Mouse (Mus musculus): ENCODE measurements at regions not wholly inside any gene's neighbourhood (a gene's known extent, or its start where the extent isn't known, plus 50 kb on each side); places are given as distances from the start of the nearest gene placed in this dataset.

- H3K27me3 ChIP-seq (ENCODE audit: control insufficient read depth, insufficient read depth, low read length): no peaks in the 10 kb centered on the region; the same call in 1 of the 2 replicates
- no peak overlapping the region for H3K9ac ChIP-seq (ENCODE audit: low read depth, low read length)
- no peak overlapping the region for H3K4me2 ChIP-seq
- H3K4me1 ChIP-seq (ENCODE audit: control insufficient read depth, insufficient read depth, low read length): no peaks in the 10 kb centered on the region
- no peak overlapping the region for H3K4me3 ChIP-seq (ENCODE audit: low read depth, low read length)
- ATAC-seq (replicated peaks; ENCODE audit: insufficient number of reproducible peaks, low FRiP score, low TSS enrichment): no peak
- H3K9me3 ChIP-seq (replicated peaks; ENCODE audit: control insufficient read depth, low read length): no peaks in the 10 kb centered on the region
- WGBS (ENCODE audit: insufficient replicate concordance): 50% methylated on average over 3 of the region's 3 CpGs
- H3K36me3 ChIP-seq (ENCODE audit: control insufficient read depth, insufficient read depth, low read length): no peaks in the 10 kb centered on the region
- H3K27ac ChIP-seq (ENCODE audit: low read depth, low read length): no peak overlapping the region
These were observed 200.4 kb downstream of the Gm15262 start for GRCm38 (mm10) chrX:161487691-161488090.

- Histone ChIP-seq H3K27ac (ENCODE audit: low read depth, low read length) (no peak overlapping the region), H3K4me3 (ENCODE audit: low read depth, low read length) (no peak overlapping the region), H3K27me3 (ENCODE audit: control insufficient read depth, insufficient read depth, low read length) (no peaks in the 10 kb centered on the region), H3K9ac (ENCODE audit: low read depth, low read length) (no peak overlapping the region), H3K9me3 (replicated peaks; ENCODE audit: control insufficient read depth, low read length) (no peaks in the 10 kb centered on the region), H3K4me2 (no peak overlapping the region), H3K4me1 (ENCODE audit: control insufficient read depth, insufficient read depth, low read length) (no peaks in the 10 kb centered on the region), H3K36me3 (ENCODE audit: control insufficient read depth, insufficient read depth, low read length) (no peaks in the 10 kb centered on the region)
- WGBS (ENCODE audit: insufficient replicate concordance): 52% methylated on average over 1 of the region's 1 CpGs
- no peak for ATAC-seq (replicated peaks; ENCODE audit: insufficient number of reproducible peaks, low FRiP score, low TSS enrichment)
These were observed 205.5 kb upstream of the Rai2 start for GRCm38 (mm10) chrX:161511341-161511740.

GRCm38 (mm10) chrX:161523432-161524256 is 193.2 kb upstream of the Rai2 start:
- Histone ChIP-seq H3K4me3 (ENCODE audit: low read depth, low read length) (no peak overlapping the region), H3K4me1 (ENCODE audit: control insufficient read depth, insufficient read depth, low read length) (no peaks in the 10 kb centered on the region), H3K4me2 (no peak overlapping the region), H3K36me3 (ENCODE audit: control insufficient read depth, insufficient read depth, low read length) (no peaks in the 10 kb centered on the region), H3K9ac (ENCODE audit: low read depth, low read length) (no peak overlapping the region), H3K27ac (ENCODE audit: low read depth, low read length) (no peak overlapping the region), H3K27me3 (ENCODE audit: control insufficient read depth, insufficient read depth, low read length) (no peaks in the 10 kb centered on the region), H3K9me3 (replicated peaks; ENCODE audit: control insufficient read depth, low read length) (no peaks in the 10 kb centered on the region)
- no peak for ATAC-seq (replicated peaks; ENCODE audit: insufficient number of reproducible peaks, low FRiP score, low TSS enrichment)
- 69% methylated on average over 3 of the region's 3 CpGs for WGBS (ENCODE audit: insufficient replicate concordance)

- Histone ChIP-seq H3K36me3 (ENCODE audit: control insufficient read depth, insufficient read depth, low read length) (no peaks in the 10 kb centered on the region), H3K27ac (ENCODE audit: low read depth, low read length) (no peak overlapping the region), H3K4me1 (ENCODE audit: control insufficient read depth, insufficient read depth, low read length) (no peaks in the 10 kb centered on the region), H3K9me3 (replicated peaks; ENCODE audit: control insufficient read depth, low read length) (no peaks in the 10 kb centered on the region), H3K4me3 (ENCODE audit: low read depth, low read length) (no peak overlapping the region), H3K9ac (ENCODE audit: low read depth, low read length) (no peak overlapping the region), H3K4me2 (no peak overlapping the region), H3K27me3 (ENCODE audit: control insufficient read depth, insufficient read depth, low read length) (0 out of 2 replicates have a peak, but pooled peaks cover 2% of the 10 kb centered on the region)
- no peak for ATAC-seq (replicated peaks; ENCODE audit: insufficient number of reproducible peaks, low FRiP score, low TSS enrichment)
- 78% methylated on average over 3 of the region's 3 CpGs for WGBS (ENCODE audit: insufficient replicate concordance)
These were observed 192.6 kb upstream of the Rai2 start for GRCm38 (mm10) chrX:161524257-161524646.

- no peak overlapping the region for H3K27ac ChIP-seq (ENCODE audit: low read depth, low read length)
- no peak overlapping the region for H3K4me3 ChIP-seq (ENCODE audit: low read depth, low read length)
- H3K9me3 ChIP-seq (replicated peaks; ENCODE audit: control insufficient read depth, low read length): no peaks in the 10 kb centered on the region
- no peak overlapping the region for H3K4me2 ChIP-seq
- H3K36me3 ChIP-seq (ENCODE audit: control insufficient read depth, insufficient read depth, low read length): no peaks in the 10 kb centered on the region
- H3K4me1 ChIP-seq (ENCODE audit: control insufficient read depth, insufficient read depth, low read length): no peaks in the 10 kb centered on the region
- no peaks in the 10 kb centered on the region for H3K27me3 ChIP-seq (ENCODE audit: control insufficient read depth, insufficient read depth, low read length)
- no peak for ATAC-seq (replicated peaks; ENCODE audit: insufficient number of reproducible peaks, low FRiP score, low TSS enrichment)
- no peak overlapping the region for H3K9ac ChIP-seq (ENCODE audit: low read depth, low read length)
These were observed 179.6 kb upstream of the Rai2 start for GRCm38 (mm10) chrX:161537290-161537689.

- no peaks in the 10 kb centered on the region for H3K27me3 ChIP-seq (ENCODE audit: control insufficient read depth, insufficient read depth, low read length)
- WGBS (ENCODE audit: insufficient replicate concordance): 73% methylated on average over 5 of the region's 5 CpGs
These were observed 160.0 kb upstream of the Rai2 start for GRCm38 (mm10) chrX:161556896-161557295.

GRCm38 (mm10) chrX:161558511-161558910 is 158.4 kb upstream of the Rai2 start:
- H3K4me2 ChIP-seq: no peak overlapping the region
- H3K4me1 ChIP-seq (ENCODE audit: control insufficient read depth, insufficient read depth, low read length): no peaks in the 10 kb centered on the region
- no peak overlapping the region for H3K4me3 ChIP-seq (ENCODE audit: low read depth, low read length)
- no peaks in the 10 kb centered on the region for H3K27me3 ChIP-seq (ENCODE audit: control insufficient read depth, insufficient read depth, low read length)
- ATAC-seq (replicated peaks; ENCODE audit: insufficient number of reproducible peaks, low FRiP score, low TSS enrichment): no peak
- no peaks in the 10 kb centered on the region for H3K9me3 ChIP-seq (replicated peaks; ENCODE audit: control insufficient read depth, low read length)
- H3K9ac ChIP-seq (ENCODE audit: low read depth, low read length): no peak overlapping the region
- no peaks in the 10 kb centered on the region for H3K36me3 ChIP-seq (ENCODE audit: control insufficient read depth, insufficient read depth, low read length)
- no peak overlapping the region for H3K27ac ChIP-seq (ENCODE audit: low read depth, low read length)

More at GRCm38 (mm10) chrX:161556896-161557295, 160.0 kb upstream of the Rai2 start:
- H3K9ac ChIP-seq (ENCODE audit: low read depth, low read length): no peak overlapping the region
- no peaks in the 10 kb centered on the region for H3K9me3 ChIP-seq (replicated peaks; ENCODE audit: control insufficient read depth, low read length)
- H3K27ac ChIP-seq (ENCODE audit: low read depth, low read length): no peak overlapping the region
- no peaks in the 10 kb centered on the region for H3K4me1 ChIP-seq (ENCODE audit: control insufficient read depth, insufficient read depth, low read length)
- no peak overlapping the region for H3K4me3 ChIP-seq (ENCODE audit: low read depth, low read length)
- no peak overlapping the region for H3K4me2 ChIP-seq
- ATAC-seq (replicated peaks; ENCODE audit: insufficient number of reproducible peaks, low FRiP score, low TSS enrichment): no peak
- no peaks in the 10 kb centered on the region for H3K36me3 ChIP-seq (ENCODE audit: control insufficient read depth, insufficient read depth, low read length)

- no peak overlapping the region for H3K9ac ChIP-seq (ENCODE audit: low read depth, low read length)
- no peak for ATAC-seq (replicated peaks; ENCODE audit: insufficient number of reproducible peaks, low FRiP score, low TSS enrichment)
- no peaks in the 10 kb centered on the region for H3K36me3 ChIP-seq (ENCODE audit: control insufficient read depth, insufficient read depth, low read length)
- no peak overlapping the region for H3K4me3 ChIP-seq (ENCODE audit: low read depth, low read length)
- 76% methylated on average over 4 of the region's 4 CpGs for WGBS (ENCODE audit: insufficient replicate concordance)
- no peak overlapping the region for H3K4me2 ChIP-seq
- no peaks in the 10 kb centered on the region for H3K4me1 ChIP-seq (ENCODE audit: control insufficient read depth, insufficient read depth, low read length)
- no peaks in the 10 kb centered on the region for H3K9me3 ChIP-seq (replicated peaks; ENCODE audit: control insufficient read depth, low read length)
- no peak overlapping the region for H3K27ac ChIP-seq (ENCODE audit: low read depth, low read length)
- H3K27me3 ChIP-seq (ENCODE audit: control insufficient read depth, insufficient read depth, low read length): no peaks in the 10 kb centered on the region
These were observed 150.4 kb upstream of the Rai2 start for GRCm38 (mm10) chrX:161566435-161566834.

- WGBS (ENCODE audit: insufficient replicate concordance): 77% methylated on average over 5 of the region's 5 CpGs
- H3K27me3 ChIP-seq (ENCODE audit: control insufficient read depth, insufficient read depth, low read length): no peaks in the 10 kb centered on the region
- no peaks in the 10 kb centered on the region for H3K36me3 ChIP-seq (ENCODE audit: control insufficient read depth, insufficient read depth, low read length)
- no peak overlapping the region for H3K4me2 ChIP-seq
- no peaks in the 10 kb centered on the region for H3K9me3 ChIP-seq (replicated peaks; ENCODE audit: control insufficient read depth, low read length)
- no peak for ATAC-seq (replicated peaks; ENCODE audit: insufficient number of reproducible peaks, low FRiP score, low TSS enrichment)
- H3K4me3 ChIP-seq (ENCODE audit: low read depth, low read length): no peak overlapping the region
- no peak overlapping the region for H3K9ac ChIP-seq (ENCODE audit: low read depth, low read length)
- H3K27ac ChIP-seq (ENCODE audit: low read depth, low read length): no peak overlapping the region
- no peaks in the 10 kb centered on the region for H3K4me1 ChIP-seq (ENCODE audit: control insufficient read depth, insufficient read depth, low read length)
These were observed 134.7 kb upstream of the Rai2 start for GRCm38 (mm10) chrX:161582019-161582659.

Data from heart, embryonic 11.5 days (tissue).